Mouse (Mus musculus) B cell, adult 67 days (primary cell): ENCODE results near the gene St6galnac3. TPM values are rescaled to one million over a fixed set of nuclear protein-coding genes. Genes with fewer than 3 reads are reported as not detected.

Source experiments
- total RNA-seq, 2 experiments: library from RNA; stranded (reverse); gene quantifications; 4 replicates each; pipeline ENCODE4 v1.2.4; 2023

St6galnac3 gene
- 10 to 100 TPM in 1 of 2 experiments, 1 to 10 TPM in 1; 9.6 to 14.1 TPM for total RNA-seq

DNA sequence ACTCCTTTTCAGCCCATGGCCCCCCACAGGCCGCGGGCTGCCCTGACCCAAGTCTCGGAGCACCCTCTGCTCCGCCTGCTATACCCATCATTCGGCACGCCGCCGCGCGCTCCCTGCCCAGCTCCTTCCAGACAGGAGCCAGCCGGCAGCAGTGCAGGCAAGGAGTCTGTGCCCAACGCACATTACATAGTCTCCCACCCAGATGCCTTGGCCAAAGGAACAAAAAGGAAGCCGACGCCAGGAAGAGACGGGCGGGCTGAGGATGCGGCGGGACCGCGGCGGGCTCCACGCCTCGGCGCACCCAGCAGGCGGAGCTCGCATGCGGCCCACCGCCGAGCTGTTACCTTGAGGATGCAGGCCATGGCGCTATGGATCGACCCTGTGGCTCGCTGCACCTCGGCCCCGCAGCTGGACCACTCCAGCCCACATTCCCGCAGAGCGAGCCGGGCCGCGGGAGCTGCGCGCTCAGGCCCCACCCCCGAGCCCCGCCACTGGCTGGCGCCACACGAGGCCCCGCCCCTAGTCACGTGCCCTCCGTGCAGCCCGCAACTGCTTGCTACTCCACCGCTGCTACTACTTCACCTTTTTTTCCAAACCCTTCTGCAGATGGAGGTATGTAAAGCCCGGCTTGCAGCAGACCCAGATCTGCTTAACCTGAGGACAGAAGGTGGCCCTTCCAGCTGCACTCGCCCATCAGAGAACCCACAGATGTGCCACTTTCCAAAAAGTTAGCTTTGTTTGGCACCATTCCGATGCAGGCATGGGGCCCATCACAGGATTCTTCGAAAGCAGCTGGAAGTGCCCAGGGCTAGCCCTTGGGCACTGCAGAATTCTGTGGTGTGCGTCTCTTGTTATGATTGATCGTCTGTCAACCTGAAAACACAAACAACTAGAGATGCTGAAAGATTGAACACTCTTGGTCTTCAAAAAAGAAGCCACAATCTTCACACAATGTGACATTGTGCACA is at the start of gene St6galnac3:
Gene St6galnac3 (minus strand): TSS at position 474 of the 968 bp plus-strand sequence.

Other genes starting within 250 kb of the St6galnac3 start
- not detected for gene Asb17, start 119.0 kb upstream of the St6galnac3 start, total RNA-seq
- under 1 TPM; 0.26 to 0.30 TPM for gene Msh4, start 181.0 kb upstream of the St6galnac3 start, total RNA-seq
- 10 to 100 TPM; 51.4 to 68.9 TPM for gene Rabggtb, start 187.8 kb upstream of the St6galnac3 start, total RNA-seq
- gene Acadm, start 219.5 kb upstream of the St6galnac3 start, total RNA-seq, result 10 to 100 TPM; 53.4 to 53.7 TPM
- not detected for gene Slc44a5, start 248.3 kb upstream of the St6galnac3 start, total RNA-seq